Mouse (Mus musculus) forebrain, embryonic 16.5 days (tissue): ENCODE measurements around the gene Lmtk2. TPM values are rescaled to one million over a fixed set of nuclear protein-coding genes. Genes with fewer than 3 reads are reported as not detected.
A peak's percentile ranks its signal among the peaks of the same experiment; 100 is the strongest.

ENCODE experiments used
- ATAC-seq: fragments of 200-750 bp; cut with Nextera tagmentation; 2 replicates; pipeline ENCODE4 v1.8.0; 2017; ENCODE audit warnings: mild to moderate bottlenecking, moderate library complexity
- H3K27ac ChIP-seq: fragments of 300-500 bp; sonication (generic); 2 replicates; pipeline ENCODE4 v1.5.1; 2014; ENCODE audit warnings: low read length, control low read depth
- H3K27me3 ChIP-seq: fragments of 300-500 bp; sonication (generic); replicated peaks from 2 replicates; pipeline ENCODE4 v1.6.1; 2014; ENCODE audit warnings: low read length; ENCODE audit not compliant: control insufficient read depth, insufficient read depth
- H3K36me3 ChIP-seq: fragments of 300-500 bp; sonication (generic); 2 replicates; pipeline ENCODE4 v1.6.1; 2014; ENCODE audit not compliant: control insufficient read depth, insufficient read depth
- H3K4me1 ChIP-seq: fragments of 300-500 bp; sonication (generic); replicated peaks from 2 replicates; pipeline ENCODE4 v1.6.1; 2014; ENCODE audit warnings: low read length; ENCODE audit not compliant: control insufficient read depth, insufficient read depth
- H3K4me2 ChIP-seq: fragments of 300-500 bp; sonication (generic); 2 replicates; pipeline ENCODE4 v1.6.1; 2014; ENCODE audit warnings: mild to moderate bottlenecking, low read length, control low read depth
- H3K4me3 ChIP-seq: fragments of 300-500 bp; sonication (generic); replicated peaks from 2 replicates; pipeline ENCODE4 v1.5.1; 2014; ENCODE audit warnings: mild to moderate bottlenecking, low read length, control low read depth
- H3K9ac ChIP-seq: fragments of 300-500 bp; sonication (generic); replicated peaks from 2 replicates; pipeline ENCODE4 v1.6.1; 2014; ENCODE audit warnings: low read depth, low read length, control low read depth
- H3K9me3 ChIP-seq: fragments of 300-500 bp; sonication (generic); 2 replicates; pipeline ENCODE4 v1.6.1; 2016; ENCODE audit warnings: low read length; ENCODE audit not compliant: control insufficient read depth
- WGBS: fragments of 180-500 bp; shearing (Covaris S2); extraction: QIAGEN DNeasy Blood & Tissue Kit; methylation state at CpG from one replicate; pipeline ENCODE4 v1.1.7; 2014; 5-methylcytosine and 5-hydroxymethylcytosine counted together
- polyA plus RNA-seq: library from polyadenylated mRNA; unstranded; fragments of >200 nt; fragmentation: Nextera tagmentation; extraction: Ambion mirVana; gene quantifications from 2 replicates; pipeline ENCODE4 v1.2.1, GENCODE M21; 2015

The Lmtk2 gene
- polyA plus RNA-seq, 1 experiment from 2014 or later, result 9.4 TPM

- ATAC-seq, result no peak
- no peaks in the 10 kb centered on the region for H3K4me1 ChIP-seq
- peaks cover 19% of the 10 kb centered on the region for H3K36me3 ChIP-seq
- H3K9me3 ChIP-seq, result no peaks in the 10 kb centered on the region
- no peak overlapping the region for H3K4me3 ChIP-seq
- no peaks in the 10 kb centered on the region for H3K27me3 ChIP-seq
- WGBS, result 94% methylated on average over 2 of the region's 2 CpGs
- H3K9ac ChIP-seq, result no peak overlapping the region
- H3K27ac ChIP-seq, result no peak overlapping the region
- no peak overlapping the region for H3K4me2 ChIP-seq
Measured at GRCm38 (mm10) chr5:144215992-144216391, 115.8 kb downstream of the Lmtk2 start.

GRCm38 (mm10) chr5:144218061-144218460 is 117.8 kb downstream of the Lmtk2 start:
- H3K4me2 ChIP-seq, result no peak overlapping the region
- no peaks in the 10 kb centered on the region for H3K27me3 ChIP-seq
- H3K9ac ChIP-seq, result no peak overlapping the region
- H3K4me3 ChIP-seq, result no peak overlapping the region
- 90% methylated on average over 7 of the region's 7 CpGs for WGBS
- peaks cover 9% of the 10 kb centered on the region for H3K36me3 ChIP-seq
- no peak overlapping the region for H3K27ac ChIP-seq
- no peak for ATAC-seq
- peaks cover 13% of the 10 kb centered on the region for H3K4me1 ChIP-seq
- no peaks in the 10 kb centered on the region for H3K9me3 ChIP-seq

GRCm38 (mm10) chr5:144219306-144219705 is 119.1 kb downstream of the Lmtk2 start:
- WGBS, result 73% methylated on average over 12 of the region's 12 CpGs
- Histone ChIP-seq H3K4me2 (no peak overlapping the region), H3K9me3 (no peaks in the 10 kb centered on the region), H3K9ac (no peak overlapping the region), H3K27ac (no peak overlapping the region), H3K4me1 (peaks cover 18% of the 10 kb centered on the region), H3K27me3 (no peaks in the 10 kb centered on the region), H3K36me3 (peaks cover 2% of the 10 kb centered on the region), H3K4me3 (no peak overlapping the region)
- ATAC-seq, result no peak

GRCm38 (mm10) chr5:144219936-144220335 is 119.7 kb downstream of the Lmtk2 start:
- no peak overlapping the region for H3K9ac ChIP-seq
- no peak for ATAC-seq
- no peak overlapping the region for H3K4me2 ChIP-seq
- H3K27me3 ChIP-seq, result no peaks in the 10 kb centered on the region
- H3K9me3 ChIP-seq, result no peaks in the 10 kb centered on the region
- H3K36me3 ChIP-seq, result peaks cover 2% of the 10 kb centered on the region; the same call in 1 of the 2 replicates
- 91% methylated on average over 5 of the region's 5 CpGs for WGBS
- no peak overlapping the region for H3K4me3 ChIP-seq
- no peak overlapping the region for H3K27ac ChIP-seq
- H3K4me1 ChIP-seq, result peaks cover 21% of the 10 kb centered on the region

GRCm38 (mm10) chr5:144221305-144221704 is 121.1 kb downstream of the Lmtk2 start:
- H3K4me3 ChIP-seq, result no peak overlapping the region
- H3K4me1 ChIP-seq, result peaks cover 21% of the 10 kb centered on the region
- no peaks in the 10 kb centered on the region; the same call in 1 of the 2 replicates for H3K36me3 ChIP-seq
- 59% methylated on average over 4 of the region's 4 CpGs for WGBS
- no peak overlapping the region for H3K9ac ChIP-seq
- no peak overlapping the region for H3K27ac ChIP-seq
- H3K4me2 ChIP-seq, result no peak overlapping the region
- no peaks in the 10 kb centered on the region for H3K9me3 ChIP-seq
- ATAC-seq, result no peak
- H3K27me3 ChIP-seq, result no peaks in the 10 kb centered on the region

- Histone ChIP-seq H3K36me3 (no peaks in the 10 kb centered on the region), H3K9ac (peak overlapping the region; percentile 87), H3K9me3 (no peaks in the 10 kb centered on the region), H3K27ac (peak overlapping the region; percentile 57), H3K27me3 (no peaks in the 10 kb centered on the region), H3K4me2 (peak overlapping the region; percentile 82), H3K4me1 (peaks cover 21% of the 10 kb centered on the region), H3K4me3 (peak overlapping the region; percentile 82)
- peak; percentile 76 for ATAC-seq
- 2% methylated on average over 25 of the region's 25 CpGs for WGBS
Measured at GRCm38 (mm10) chr5:144222811-144223502, 122.7 kb downstream of the Lmtk2 start.

- ATAC-seq, result peak; percentile 99
Measured at GRCm38 (mm10) chr5:144223503-144223862, 123.2 kb downstream of the Lmtk2 start, which contains the start of gene Tecpr1. Tecpr1 (minus strand) TSS chr5:144223615.

GRCm38 (mm10) chr5:144223899-144224816 is 123.9 kb downstream of the Lmtk2 start:
- WGBS, result 24% methylated on average over 18 of the region's 18 CpGs
- peak overlapping the region; percentile 83 for H3K27ac ChIP-seq

More at GRCm38 (mm10) chr5:144223503-144223862, 123.2 kb downstream of the Lmtk2 start, which contains the start of gene Tecpr1:
- Histone ChIP-seq H3K4me2 (peak within 1 kb of the TSS; percentile 82), H3K4me3 (peak within 1 kb of the TSS; percentile 82), H3K9ac (peak within 1 kb of the TSS; percentile 87), H3K27ac (peak within 1 kb of the TSS; percentile 83), H3K36me3 (no peaks in the 10 kb centered on the region), H3K9me3 (no peaks in the 10 kb centered on the region), H3K4me1 (peaks cover 21% of the 10 kb centered on the region), H3K27me3 (no peaks in the 10 kb centered on the region)
- WGBS, result under 1% methylated on average over 37 of the region's 37 CpGs

GRCm38 (mm10) chr5:144226220-144226619 is 126.0 kb downstream of the Lmtk2 start:
- 32% methylated on average over 11 of the region's 11 CpGs for whole genome bisulfite sequencing
- H3K9me3 ChIP-seq, result no peaks in the 10 kb centered on the region
- no peaks in the 10 kb centered on the region for H3K27me3 ChIP-seq
- H3K27ac ChIP-seq, result no peak overlapping the region
- no peak overlapping the region for H3K4me3 ChIP-seq
- H3K9ac ChIP-seq, result no peak overlapping the region
- no peak for ATAC-seq
- peaks cover 21% of the 10 kb centered on the region for H3K4me1 ChIP-seq
- no peak overlapping the region for H3K4me2 ChIP-seq
- H3K36me3 ChIP-seq, result no peaks in the 10 kb centered on the region

More at GRCm38 (mm10) chr5:144223899-144224816, 123.9 kb downstream of the Lmtk2 start:
- peaks cover 21% of the 10 kb centered on the region for H3K4me1 ChIP-seq
- no peaks in the 10 kb centered on the region for H3K36me3 ChIP-seq
- H3K9ac ChIP-seq, result peak overlapping the region; percentile 87
- ATAC-seq, result peak; percentile 25; the same call in 1 of the 2 replicates
- H3K9me3 ChIP-seq, result no peaks in the 10 kb centered on the region
- peak overlapping the region; percentile 82 for H3K4me3 ChIP-seq
- H3K27me3 ChIP-seq, result no peaks in the 10 kb centered on the region
- H3K4me2 ChIP-seq, result peak overlapping the region; percentile 75
